Mouse (Mus musculus) liver, adult 2 months (tissue): Measurements from ENCODE around the gene Insr. TPM values are rescaled to one million over a fixed set of nuclear protein-coding genes. Genes with fewer than 3 reads are reported as not detected.

Experiments used
- polyA plus RNA-seq: library from polyadenylated mRNA; depleted of rRNA; stranded (reverse); fragments of >200 nt; gene quantifications from 2 replicates; pipeline ENCODE4 v1.2.3, GENCODE M21; 2012; rRNA removed
- total RNA-seq: library from RNA; depleted of rRNA; stranded (reverse); fragments of >200 nt; gene quantifications from 2 replicates; pipeline ENCODE4 v1.2.3, GENCODE M21; 2014; rRNA removed

Gene Insr
- total and polyA plus RNA-seq, 2 experiments = 28.5 to 70.0 TPM

Other genes with a start within 250 kb of the Insr start
- 0.34 and 0.74 TPM in 2 replicates for gene A430078G23Rik, start 73.8 kb upstream of the Insr start, total RNA-seq
- 0.11 and 0.53 TPM in 2 replicates for gene A430078G23Rik, start 73.8 kb upstream of the Insr start, polyA plus RNA-seq
- 9.7 and 10.7 TPM in 2 replicates for gene Arhgef18, start 113.4 kb upstream of the Insr start, total RNA-seq
- 15.6 and 15.8 TPM in 2 replicates for gene Arhgef18, start 113.4 kb upstream of the Insr start, polyA plus RNA-seq
- 23.0 and 27.8 TPM in 2 replicates for gene Pex11g, start 188.1 kb upstream of the Insr start, total RNA-seq
- 51.2 and 52.4 TPM in 2 replicates for gene Pex11g, start 188.1 kb upstream of the Insr start, polyA plus RNA-seq
- 0.07 TPM in 1 of 2 replicates, not detected in the other for gene Tex45, start 191.2 kb upstream of the Insr start, total RNA-seq
- 0.28 TPM in 1 of 2 replicates, not detected in the other for gene Tex45, start 191.2 kb upstream of the Insr start, polyA plus RNA-seq
- 2.7 and 4.4 TPM in 2 replicates for gene Zfp358, start 213.5 kb upstream of the Insr start, total RNA-seq
- gene Zfp358, start 213.5 kb upstream of the Insr start, polyA plus RNA-seq = 20.8 and 25.9 TPM in 2 replicates
- 38.1 and 44.2 TPM in 2 replicates for gene Mcoln1, start 220.8 kb upstream of the Insr start, total RNA-seq
- gene Mcoln1, start 220.8 kb upstream of the Insr start, polyA plus RNA-seq = 210 and 227 TPM in 2 replicates
- gene Pnpla6, start 235.8 kb upstream of the Insr start, total RNA-seq = 14.4 and 15.9 TPM in 2 replicates
- gene Pnpla6, start 235.8 kb upstream of the Insr start, polyA plus RNA-seq = 25.8 and 36.5 TPM in 2 replicates